Mouse (Mus musculus): Measurements from ENCODE around the gene Fam19a3. TPM values are rescaled to one million over a fixed set of nuclear protein-coding genes. Genes with fewer than 3 reads are reported as not detected.
"Not testable (repeated sequence)": the region's sequence is repeated elsewhere in the genome, so short reads cannot be mapped to it uniquely, and the experiment has no call there.

Gene Fam19a3
- polyA plus RNA-seq, 1 experiment = 0.24 TPM

DNA sequence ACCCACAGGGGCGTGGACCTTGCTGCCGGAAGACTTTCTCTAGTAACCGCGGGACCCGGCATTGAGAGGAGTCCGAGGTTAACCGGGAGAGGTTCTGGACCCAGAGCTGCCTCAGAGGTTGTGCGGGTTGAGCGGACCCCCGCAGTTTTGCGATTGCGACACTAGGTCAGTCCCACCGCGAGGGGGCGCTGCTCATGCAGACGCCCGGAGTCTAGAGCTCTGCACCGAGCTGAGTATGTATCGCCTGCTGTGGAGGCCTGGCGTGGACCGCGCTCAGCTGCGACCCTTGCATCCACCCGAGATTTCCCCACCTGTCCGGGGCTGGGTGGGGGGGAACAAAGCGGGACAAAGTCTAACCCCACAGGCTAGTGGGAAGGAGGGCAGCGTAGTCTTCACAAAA is 23.2 kb downstream of the Fam19a3 start:
- Histone ChIP-seq H3K4me3 (ENCODE audit: insufficient read depth, low read depth, low read length) (peak overlapping the region; percentile 61), H3K27ac (replicated peaks; ENCODE audit: low read depth, low read length) (no peak overlapping the region), H3K4me1 (ENCODE audit: control insufficient read depth, insufficient read depth, insufficient read length, low read length) (peaks cover 6% of the 10 kb centered on the region)

DNA sequence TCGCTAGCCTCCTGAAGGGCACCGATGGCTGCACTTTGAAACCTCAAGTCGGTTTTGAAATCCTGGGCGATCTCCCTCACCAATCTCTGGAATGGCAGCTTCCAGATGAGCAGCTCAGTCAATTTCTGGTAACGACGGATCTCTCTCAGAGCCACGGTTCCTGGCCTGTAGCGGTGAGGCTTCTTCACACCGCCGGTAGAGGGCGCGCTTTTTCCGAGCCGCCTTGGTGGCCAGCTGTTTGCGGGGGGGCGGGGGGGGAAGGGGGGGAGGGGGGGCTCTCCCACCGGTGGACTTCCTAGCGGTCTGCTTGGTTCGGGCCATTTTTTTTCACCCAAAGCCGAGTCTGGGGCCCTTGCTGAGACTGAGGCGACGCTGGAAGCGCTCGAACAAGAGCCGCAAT is 28.8 kb downstream of the Fam19a3 start:
- not testable (repeated sequence) for H3K4me1 ChIP-seq (ENCODE audit: control insufficient read depth, insufficient read depth, insufficient read length, low read length); H3K27ac ChIP-seq (replicated peaks; ENCODE audit: low read depth, low read length)
- peak overlapping the region; percentile 40 for H3K4me3 ChIP-seq (ENCODE audit: insufficient read depth, low read depth, low read length)

DNA sequence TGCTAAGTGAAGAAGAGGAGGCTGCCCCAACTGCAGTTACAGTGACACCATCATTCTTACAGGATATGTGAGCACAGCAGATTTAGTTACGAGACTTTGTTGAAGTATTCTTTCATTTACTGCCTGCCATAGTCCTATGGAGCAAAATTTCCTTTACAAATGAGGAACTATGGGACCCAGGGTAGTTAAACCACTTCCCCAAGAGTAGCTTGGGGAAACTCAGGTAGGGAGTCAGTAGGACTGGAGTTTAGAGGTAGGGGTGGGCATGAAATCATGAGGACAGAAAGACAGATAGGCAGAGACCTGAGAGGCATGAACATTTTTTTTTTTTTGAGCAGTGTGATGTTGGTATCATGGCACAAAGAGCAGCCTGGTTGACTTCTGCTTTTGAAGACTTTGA is 37.8 kb downstream of the Fam19a3 start:
- no peaks in the 10 kb centered on the region for H3K4me1 ChIP-seq (ENCODE audit: control insufficient read depth, insufficient read depth, insufficient read length, low read length)
- no peak overlapping the region for H3K27ac ChIP-seq (replicated peaks; ENCODE audit: low read depth, low read length)
- no peak overlapping the region for H3K4me3 ChIP-seq (ENCODE audit: insufficient read depth, low read depth, low read length)

DNA sequence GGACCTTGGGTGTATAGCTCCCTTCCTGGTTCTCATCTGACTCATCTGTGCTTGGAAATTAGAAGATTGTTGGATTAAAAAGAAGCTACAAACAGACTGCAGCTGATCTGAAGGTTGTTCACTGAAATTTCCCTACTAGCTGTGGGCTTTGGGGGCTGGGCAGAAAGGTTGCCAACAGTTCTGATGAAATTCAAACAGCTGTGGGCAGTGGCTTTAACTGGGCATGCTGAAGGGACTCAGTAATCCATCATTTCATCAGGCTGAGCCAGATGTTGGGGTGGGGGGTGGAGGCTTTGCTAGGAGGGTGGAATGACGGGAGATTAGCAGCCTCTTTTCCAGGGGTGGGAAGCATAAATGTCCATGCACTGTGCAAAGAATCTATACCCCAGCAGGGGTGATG is 38.5 kb downstream of the Fam19a3 start:
- Histone ChIP-seq H3K4me3 (ENCODE audit: insufficient read depth, low read depth, low read length) (no peak overlapping the region), H3K27ac (replicated peaks; ENCODE audit: low read depth, low read length) (no peak overlapping the region), H3K4me1 (ENCODE audit: control insufficient read depth, insufficient read depth, insufficient read length, low read length) (no peaks in the 10 kb centered on the region)

DNA sequence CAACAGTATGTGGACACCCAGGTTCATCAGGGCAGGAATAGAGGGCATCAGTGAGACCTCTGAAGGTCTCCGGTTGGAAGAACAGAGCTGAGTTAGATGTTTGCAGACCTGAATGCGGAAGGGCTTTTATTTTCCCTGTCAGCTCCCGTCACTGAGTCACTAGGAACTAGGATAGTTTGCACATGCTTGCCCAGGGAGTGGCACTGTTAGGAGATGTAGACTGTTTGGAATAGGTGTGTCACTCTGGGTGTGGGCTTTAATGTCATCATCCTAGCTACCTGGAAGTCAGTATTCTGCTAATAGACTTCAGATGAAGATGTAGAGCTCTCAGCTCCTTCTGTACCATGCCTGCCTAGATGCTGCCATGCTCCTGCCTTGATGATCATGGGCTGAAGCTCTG is 39.7 kb downstream of the Fam19a3 start:
- H3K4me3 ChIP-seq (ENCODE audit: insufficient read depth, low read depth, low read length) = no peak overlapping the region
- H3K27ac ChIP-seq (replicated peaks; ENCODE audit: low read depth, low read length) = no peak overlapping the region
- no peaks in the 10 kb centered on the region for H3K4me1 ChIP-seq (ENCODE audit: control insufficient read depth, insufficient read depth, insufficient read length, low read length)

DNA sequence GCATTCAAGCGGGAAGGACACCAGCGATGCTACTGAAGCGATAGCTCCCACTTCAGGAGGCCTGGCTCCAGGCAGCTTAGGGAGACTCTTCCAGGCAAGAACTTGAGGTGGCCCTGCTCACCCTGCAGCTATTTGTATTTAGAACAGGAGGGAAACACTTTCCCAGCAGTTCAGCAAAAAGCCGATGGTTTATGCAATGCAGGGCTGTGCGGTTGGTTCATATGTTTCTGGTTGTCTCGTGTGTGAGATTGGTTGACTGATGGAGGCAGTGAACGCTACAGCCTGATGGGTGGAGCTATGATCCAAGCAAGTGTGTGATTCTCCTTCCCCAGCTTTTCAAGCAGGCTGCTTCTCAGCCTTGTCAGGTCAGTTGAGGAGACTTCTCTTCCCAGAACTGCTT is 47.0 kb downstream of the Fam19a3 start:
- Histone ChIP-seq H3K4me3 (ENCODE audit: insufficient read depth, low read depth, low read length) (no peak overlapping the region), H3K4me1 (ENCODE audit: control insufficient read depth, insufficient read depth, insufficient read length, low read length) (no peaks in the 10 kb centered on the region), H3K27ac (replicated peaks; ENCODE audit: low read depth, low read length) (no peak overlapping the region)

DNA sequence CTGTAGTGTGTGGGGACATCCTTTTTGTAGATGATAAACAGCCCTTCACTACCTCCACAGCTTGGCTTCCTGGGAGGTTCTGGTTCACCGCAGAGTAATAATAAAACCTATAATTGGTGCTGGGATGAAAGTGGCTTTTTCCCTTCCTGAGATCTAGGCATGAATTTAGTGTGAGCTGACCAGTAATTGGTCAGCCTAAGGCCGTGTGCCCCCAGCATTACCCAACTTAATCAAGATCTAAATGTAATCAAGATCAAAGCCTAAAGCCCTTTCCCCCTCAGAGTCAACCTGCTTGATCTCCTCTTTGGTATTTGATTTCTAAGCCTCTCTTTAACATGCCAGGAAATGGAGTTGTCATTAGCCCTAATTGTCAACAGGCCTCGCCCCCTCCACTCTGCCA is 48.7 kb downstream of the Fam19a3 start:
- H3K27ac ChIP-seq (replicated peaks; ENCODE audit: low read depth, low read length) = no peak overlapping the region
- H3K4me1 ChIP-seq (ENCODE audit: control insufficient read depth, insufficient read depth, insufficient read length, low read length) = no peaks in the 10 kb centered on the region
- H3K4me3 ChIP-seq (ENCODE audit: insufficient read depth, low read depth, low read length) = no peak overlapping the region

DNA sequence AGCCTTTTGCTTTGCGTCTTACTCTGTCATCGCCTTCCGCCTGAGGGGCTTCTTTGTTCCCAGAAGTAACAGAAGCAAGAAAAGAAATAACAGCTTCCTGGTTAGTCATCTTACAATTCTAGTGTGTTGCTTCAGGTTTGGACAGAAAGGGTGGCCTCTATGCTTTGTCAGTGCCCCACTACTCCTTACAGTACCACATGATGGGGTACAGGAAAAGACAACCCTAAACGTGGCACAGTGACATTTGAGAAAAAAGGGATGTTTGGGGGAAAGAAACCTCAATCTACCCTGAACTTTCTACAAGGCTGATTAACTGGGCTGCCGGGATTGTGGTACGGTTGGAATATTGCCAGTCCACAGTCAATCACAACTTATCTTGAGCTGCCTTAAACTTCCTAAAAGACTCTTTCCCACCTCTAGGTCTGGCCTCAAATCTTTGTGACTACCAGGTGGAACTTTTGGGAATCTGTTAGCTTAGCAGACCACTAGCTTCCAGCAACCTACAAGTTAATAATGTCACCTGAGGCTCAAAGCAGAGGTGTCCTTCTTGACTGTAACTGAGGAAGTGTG is 52.3 kb downstream of the Fam19a3 start:
- no peak overlapping the region for H3K4me3 ChIP-seq (ENCODE audit: insufficient read depth, low read depth, low read length)
- no peaks in the 10 kb centered on the region for H3K4me1 ChIP-seq (ENCODE audit: control insufficient read depth, insufficient read depth, insufficient read length, low read length)
- H3K27ac ChIP-seq (replicated peaks; ENCODE audit: low read depth, low read length) = no peak overlapping the region

Other genes with a start within 250 kb of the Fam19a3 start
- 185 and 208 TPM in 2 replicates for gene Slc16a1, start 143.2 kb downstream of the Fam19a3 start, polyA plus RNA-seq (2012; ENCODE audit: insufficient read depth, insufficient read length, missing spikeins)
- not detected in 2 replicates for gene Ppm1j, start 784 bp downstream of the Fam19a3 start, polyA plus RNA-seq (2012; ENCODE audit: insufficient read depth, insufficient read length, missing spikeins)
- 42.7 and 56.0 TPM in 2 replicates for gene Rhoc, start 6.5 kb upstream of the Fam19a3 start, polyA plus RNA-seq (2012; ENCODE audit: insufficient read depth, insufficient read length, missing spikeins)
- gene Mov10, start 36.7 kb upstream of the Fam19a3 start, polyA plus RNA-seq (2012; ENCODE audit: insufficient read depth, insufficient read length, missing spikeins) = 1.2 and 1.5 TPM in 2 replicates
- gene St7l, start 82.2 kb upstream of the Fam19a3 start, polyA plus RNA-seq (2012; ENCODE audit: insufficient read depth, insufficient read length, missing spikeins) = 26.4 and 30.7 TPM in 2 replicates
- gene Capza1, start 82.7 kb upstream of the Fam19a3 start, polyA plus RNA-seq (2012; ENCODE audit: insufficient read depth, insufficient read length, missing spikeins) = 70.0 and 83.3 TPM in 2 replicates
- not detected in 2 replicates for gene Wnt2b, start 180.1 kb upstream of the Fam19a3 start, polyA plus RNA-seq (2012; ENCODE audit: insufficient read depth, insufficient read length, missing spikeins)

Measured in brown adipose tissue, adult 24 weeks (tissue).